Mouse (Mus musculus) liver, embryonic 16.5 days (tissue): Measurements from ENCODE around the gene Ccdc85c. TPM values are rescaled to one million over a fixed set of nuclear protein-coding genes. Genes with fewer than 3 reads are reported as not detected.

Experiments used
- ATAC-seq: fragments of 200-750 bp; cut with Nextera tagmentation; 2 replicates; pipeline ENCODE4 v1.8.0; 2017; ENCODE audit warnings: low read depth, mild to moderate bottlenecking, moderate number of reproducible peaks, moderate library complexity
- H3K27ac ChIP-seq: fragments of 300-500 bp; sonication (generic); 2 replicates; pipeline ENCODE4 v1.5.1; 2014; ENCODE audit warnings: mild to moderate bottlenecking, low read length
- H3K27me3 ChIP-seq: fragments of 300-500 bp; sonication (generic); 2 replicates; pipeline ENCODE4 v1.6.1; 2014; ENCODE audit warnings: low read depth, low read length, mixed read lengths; ENCODE audit not compliant: control insufficient read depth, insufficient read depth
- H3K36me3 ChIP-seq: fragments of 300-500 bp; sonication (generic); 2 replicates; pipeline ENCODE4 v1.6.1; 2014; ENCODE audit warnings: mild to moderate bottlenecking; ENCODE audit not compliant: control insufficient read depth, insufficient read depth
- H3K4me1 ChIP-seq: fragments of 300-500 bp; sonication (generic); 2 replicates; pipeline ENCODE4 v1.6.1; 2014; ENCODE audit warnings: low read depth, low read length, mixed read lengths; ENCODE audit not compliant: control insufficient read depth
- H3K4me2 ChIP-seq: fragments of 300-500 bp; sonication (generic); 2 replicates; pipeline ENCODE4 v1.6.1; 2014; ENCODE audit warnings: low read depth, low read length, mixed read lengths
- H3K4me3 ChIP-seq: fragments of 300-500 bp; sonication (generic); 2 replicates; pipeline ENCODE4 v1.5.1; 2014; ENCODE audit warnings: low read depth, mild to moderate bottlenecking, low read length
- H3K9ac ChIP-seq: fragments of 300-500 bp; sonication (generic); 2 replicates; pipeline ENCODE4 v1.6.1; 2014; ENCODE audit warnings: low read depth, low read length
- H3K9me3 ChIP-seq: fragments of 300-500 bp; sonication (generic); replicated peaks from 2 replicates; pipeline ENCODE4 v1.6.1; 2016; ENCODE audit warnings: low read length; ENCODE audit not compliant: control insufficient read depth
- WGBS: fragments of 180-500 bp; shearing (Covaris S2); extraction: QIAGEN DNeasy Blood & Tissue Kit; methylation state at CpG from one replicate; pipeline ENCODE4 v1.1.7; 2014; ENCODE audit not compliant: insufficient replicate concordance; 5-methylcytosine and 5-hydroxymethylcytosine counted together
- polyA plus RNA-seq: library from polyadenylated mRNA; unstranded; fragments of >200 nt; fragmentation: Nextera tagmentation; extraction: Ambion mirVana; gene quantifications from 2 replicates; pipeline ENCODE4 v1.2.1, GENCODE M21; 2015

Ccdc85c gene
- polyA plus RNA-seq, 1 experiment from 2014 or later = 1.3 TPM

- Histone ChIP-seq H3K4me3 (no peak overlapping the region), H3K27me3 (no peaks in the 10 kb centered on the region), H3K9me3 (no peaks in the 10 kb centered on the region), H3K4me1 (peaks cover 18% of the 10 kb centered on the region), H3K4me2 (no peak overlapping the region), H3K9ac (no peak overlapping the region), H3K36me3 (no peaks in the 10 kb centered on the region), H3K27ac (no peak overlapping the region)
- no peak for ATAC-seq
- 23% methylated on average over 21 of the region's 21 CpGs for WGBS
Measured at GRCm38 (mm10) chr12:108240953-108241588, 34.2 kb downstream of the Ccdc85c start.

GRCm38 (mm10) chr12:108240401-108240890 is 34.8 kb downstream of the Ccdc85c start:
- 70% methylated on average over 13 of the region's 13 CpGs for WGBS
- no peaks in the 10 kb centered on the region for H3K27me3 ChIP-seq
- no peaks in the 10 kb centered on the region for H3K9me3 ChIP-seq
- H3K4me1 ChIP-seq = peaks cover 16% of the 10 kb centered on the region
- no peak overlapping the region for H3K4me2 ChIP-seq
- H3K36me3 ChIP-seq = no peaks in the 10 kb centered on the region
- no peak overlapping the region for H3K27ac ChIP-seq
- no peak overlapping the region for H3K4me3 ChIP-seq
- no peak overlapping the region for H3K9ac ChIP-seq
- no peak for ATAC-seq

- Histone ChIP-seq H3K9ac (no peak overlapping the region), H3K9me3 (no peaks in the 10 kb centered on the region), H3K4me1 (peaks cover 9% of the 10 kb centered on the region), H3K36me3 (no peaks in the 10 kb centered on the region), H3K4me2 (no peak overlapping the region), H3K27me3 (no peaks in the 10 kb centered on the region), H3K4me3 (no peak overlapping the region), H3K27ac (no peak overlapping the region)
- WGBS = 48% methylated on average over 5 of the region's 5 CpGs
- no peak for ATAC-seq
Measured at GRCm38 (mm10) chr12:108239441-108239840, 35.8 kb downstream of the Ccdc85c start.

GRCm38 (mm10) chr12:108238395-108239035 is 36.7 kb downstream of the Ccdc85c start:
- H3K36me3 ChIP-seq = no peaks in the 10 kb centered on the region
- H3K4me1 ChIP-seq = peaks cover 7% of the 10 kb centered on the region
- H3K4me2 ChIP-seq = no peak overlapping the region
- no peak overlapping the region for H3K27ac ChIP-seq
- WGBS = 56% methylated on average over 17 of the region's 17 CpGs
- no peak overlapping the region for H3K9ac ChIP-seq
- no peaks in the 10 kb centered on the region for H3K27me3 ChIP-seq
- no peak for ATAC-seq
- no peak overlapping the region for H3K4me3 ChIP-seq
- no peaks in the 10 kb centered on the region for H3K9me3 ChIP-seq

GRCm38 (mm10) chr12:108237300-108238006 is 37.8 kb downstream of the Ccdc85c start:
- H3K27me3 ChIP-seq = no peaks in the 10 kb centered on the region
- ATAC-seq = no peak
- 46% methylated on average over 6 of the region's 6 CpGs for WGBS

GRCm38 (mm10) chr12:108235976-108236555 is 39.2 kb downstream of the Ccdc85c start:
- Histone ChIP-seq H3K4me1 (peaks cover 4% of the 10 kb centered on the region), H3K4me3 (no peak overlapping the region), H3K4me2 (no peak overlapping the region), H3K9me3 (no peaks in the 10 kb centered on the region), H3K9ac (no peak overlapping the region), H3K27me3 (no peaks in the 10 kb centered on the region), H3K27ac (no peak overlapping the region), H3K36me3 (no peaks in the 10 kb centered on the region)
- ATAC-seq = no peak
- WGBS = 71% methylated on average over 17 of the region's 18 CpGs

More at GRCm38 (mm10) chr12:108237300-108238006, 37.8 kb downstream of the Ccdc85c start:
- no peaks in the 10 kb centered on the region for H3K36me3 ChIP-seq
- H3K9ac ChIP-seq = no peak overlapping the region
- no peaks in the 10 kb centered on the region for H3K9me3 ChIP-seq
- peaks cover 7% of the 10 kb centered on the region for H3K4me1 ChIP-seq
- H3K4me2 ChIP-seq = no peak overlapping the region
- H3K27ac ChIP-seq = no peak overlapping the region
- no peak overlapping the region for H3K4me3 ChIP-seq

GRCm38 (mm10) chr12:108234832-108235602 is 40.2 kb downstream of the Ccdc85c start:
- H3K4me3 ChIP-seq = no peak overlapping the region
- H3K9me3 ChIP-seq = no peaks in the 10 kb centered on the region
- no peak overlapping the region for H3K4me2 ChIP-seq
- H3K9ac ChIP-seq = no peak overlapping the region
- H3K27me3 ChIP-seq = no peaks in the 10 kb centered on the region
- WGBS = 60% methylated on average over 14 of the region's 14 CpGs
- no peak overlapping the region for H3K27ac ChIP-seq
- no peaks in the 10 kb centered on the region for H3K36me3 ChIP-seq
- ATAC-seq = no peak
- peaks cover 4% of the 10 kb centered on the region for H3K4me1 ChIP-seq

- H3K27ac ChIP-seq = no peak overlapping the region
- WGBS = 59% methylated on average over 6 of the region's 6 CpGs
Measured at GRCm38 (mm10) chr12:108233736-108234135, 41.5 kb downstream of the Ccdc85c start.

More at GRCm38 (mm10) chr12:108233736-108234135, 41.5 kb downstream of the Ccdc85c start:
- H3K27me3 ChIP-seq = no peaks in the 10 kb centered on the region
- peaks cover 4% of the 10 kb centered on the region for H3K4me1 ChIP-seq
- H3K9me3 ChIP-seq = no peaks in the 10 kb centered on the region
- H3K4me2 ChIP-seq = no peak overlapping the region
- H3K9ac ChIP-seq = no peak overlapping the region
- ATAC-seq = no peak
- H3K4me3 ChIP-seq = no peak overlapping the region
- no peaks in the 10 kb centered on the region for H3K36me3 ChIP-seq
